Mouse (Mus musculus) hindbrain, postnatal 0 days (tissue): ENCODE results near the gene Kcng3. TPM values are rescaled to one million over a fixed set of nuclear protein-coding genes. Genes with fewer than 3 reads are reported as not detected.

Experiments used
- ATAC-seq: fragments of 200-750 bp; cut with Nextera tagmentation; 2 replicates; pipeline ENCODE4 v1.8.0; 2017; ENCODE audit warnings: mild to moderate bottlenecking, moderate TSS enrichment, moderate library complexity
- DNase-seq: peaks from one replicate; pipeline ENCODE4 v3.0.0-alpha.2; 2015; ENCODE audit warnings: low spot score
- H3K27ac ChIP-seq: fragments of 300-500 bp; sonication (generic); 2 replicates; pipeline ENCODE4 v1.5.1; 2014; ENCODE audit warnings: mild to moderate bottlenecking
- H3K27me3 ChIP-seq: fragments of 300-500 bp; sonication (generic); 2 replicates; pipeline ENCODE4 v1.6.1; 2014; ENCODE audit warnings: low read length, mixed read lengths; ENCODE audit not compliant: insufficient read depth
- H3K36me3 ChIP-seq: fragments of 300-500 bp; sonication (generic); 2 replicates; pipeline ENCODE4 v1.6.1; 2014; ENCODE audit warnings: low read length, mixed read lengths; ENCODE audit not compliant: insufficient read depth
- H3K4me1 ChIP-seq: fragments of 300-500 bp; sonication (generic); 2 replicates; pipeline ENCODE4 v1.6.1; 2014; ENCODE audit warnings: antibody characterized with exemption, low read length, mixed read lengths; ENCODE audit not compliant: insufficient read depth
- H3K4me2 ChIP-seq: fragments of 300-500 bp; sonication (generic); 2 replicates; pipeline ENCODE4 v1.6.1; 2014; ENCODE audit warnings: low read depth, mild to moderate bottlenecking, low read length, moderate library complexity, mixed read lengths
- H3K4me3 ChIP-seq: fragments of 300-500 bp; sonication (generic); 2 replicates; pipeline ENCODE4 v1.5.1; 2014; ENCODE audit warnings: low read length
- H3K9ac ChIP-seq: fragments of 300-500 bp; sonication (generic); replicated peaks from 2 replicates; pipeline ENCODE4 v1.6.1; 2014; ENCODE audit warnings: mild to moderate bottlenecking, low read length, moderate library complexity, mixed read lengths
- H3K9me3 ChIP-seq: fragments of 300-500 bp; sonication (generic); 2 replicates; pipeline ENCODE4 v1.6.1; 2016; ENCODE audit warnings: low read length, mixed read lengths
- CTCF ChIP-seq: IDR thresholded peaks from 2 replicates; pipeline ENCODE4 v1.5.1; 2016; ENCODE audit warnings: antibody characterized with exemption, control low read depth, low read depth
- WGBS: fragments of 180-500 bp; shearing (Covaris S2); extraction: QIAGEN DNeasy Blood & Tissue Kit; methylation state at CpG from one replicate; pipeline ENCODE4 v1.1.7; 2014; 5-methylcytosine and 5-hydroxymethylcytosine counted together
- polyA plus RNA-seq: library from polyadenylated mRNA; unstranded; fragments of >200 nt; fragmentation: Nextera tagmentation; extraction: Ambion mirVana; gene quantifications from 2 replicates; pipeline ENCODE4 v1.2.1, GENCODE M21; 2015
- total RNA-seq: library from RNA; depleted of rRNA; stranded (reverse); fragments of >200 nt; gene quantifications from 2 replicates; pipeline ENCODE4 v1.2.3, GENCODE M21; 2014; rRNA removed

Gene Kcng3
- total and polyA plus RNA-seq, 2 experiments from 2014 or later, result 0.06 to 2.2 TPM

DNA sequence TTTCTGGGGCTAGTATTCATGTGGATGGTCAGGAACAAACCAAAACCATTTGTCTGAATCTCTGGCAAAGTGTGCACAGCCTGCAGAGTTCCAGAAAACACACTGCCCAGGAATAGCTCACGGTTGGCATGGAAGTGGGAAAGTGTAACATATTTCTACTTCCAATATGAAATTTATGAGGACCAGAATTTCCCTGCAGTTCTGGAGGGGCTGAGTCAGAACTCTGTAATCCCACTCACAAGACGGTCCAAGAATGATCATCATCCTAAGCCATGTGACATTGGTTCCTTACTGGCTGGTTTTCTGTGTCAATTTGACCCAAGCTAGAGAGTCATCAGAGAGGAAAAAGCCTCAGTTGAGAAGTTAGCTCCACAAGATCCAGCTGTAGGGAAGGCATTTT is 89.3 kb downstream of the Kcng3 start:
- Histone ChIP-seq H3K4me2 (no peak overlapping the region), H3K4me3 (no peak overlapping the region), H3K9me3 (no peaks in the 10 kb centered on the region), H3K9ac (no peak overlapping the region), H3K4me1 (no peaks in the 10 kb centered on the region), H3K27ac (no peak overlapping the region), H3K27me3 (no peaks in the 10 kb centered on the region), H3K36me3 (no peaks in the 10 kb centered on the region)
- no peak for DNase-seq
- no peak for TF ChIP-seq CTCF
- ATAC-seq, result no peak
- WGBS, result 85% methylated on average over 2 of the region's 2 CpGs

DNA sequence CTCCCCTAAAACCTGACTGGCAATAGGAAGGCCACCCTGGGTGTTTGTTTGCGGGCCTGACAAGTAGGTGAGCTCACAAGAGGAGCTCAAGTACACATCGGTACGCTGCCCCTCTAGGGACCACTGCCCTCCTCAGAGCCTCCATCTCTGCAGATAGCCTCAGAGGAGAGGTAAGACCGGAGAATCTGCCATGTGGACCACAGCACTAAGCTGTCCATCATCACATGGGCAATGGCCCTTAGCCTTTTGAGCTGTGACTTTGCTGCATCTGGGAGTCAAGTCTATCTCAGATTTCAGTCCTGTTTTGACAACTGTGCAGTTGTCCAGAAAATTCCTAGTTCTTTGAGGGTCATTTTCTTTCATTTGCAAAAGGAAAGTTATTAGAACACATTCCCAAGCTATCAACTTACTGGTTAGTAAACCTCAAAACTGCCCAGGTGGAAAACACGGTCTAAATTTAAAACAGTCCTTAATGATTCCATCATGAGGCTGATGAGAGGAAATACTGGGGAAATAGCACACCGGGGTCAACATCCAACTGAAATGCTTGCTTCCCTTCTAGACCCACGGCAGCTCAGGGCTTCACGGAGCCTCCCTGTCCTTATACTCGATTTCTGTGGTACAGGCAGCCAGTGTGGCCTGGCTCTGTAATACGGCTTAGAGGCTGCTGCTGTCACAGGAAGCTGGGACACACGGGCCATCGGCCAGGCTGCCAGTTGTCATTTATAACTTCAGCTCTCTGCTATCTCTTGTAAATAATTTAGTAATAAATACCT is 92.2 kb downstream of the Kcng3 start:
- DNase-seq, result no peak
- ATAC-seq, result no peak
- no peaks in the 10 kb centered on the region for H3K27me3 ChIP-seq
- H3K27ac ChIP-seq, result no peak overlapping the region
- no peaks in the 10 kb centered on the region for H3K9me3 ChIP-seq
- no peak overlapping the region for H3K4me3 ChIP-seq
- no peaks in the 10 kb centered on the region for H3K36me3 ChIP-seq
- WGBS, result 72% methylated on average over 12 of the region's 12 CpGs
- H3K4me2 ChIP-seq, result no peak overlapping the region
- H3K9ac ChIP-seq, result no peak overlapping the region
- H3K4me1 ChIP-seq, result no peaks in the 10 kb centered on the region
- TF ChIP-seq CTCF, result no peak

DNA sequence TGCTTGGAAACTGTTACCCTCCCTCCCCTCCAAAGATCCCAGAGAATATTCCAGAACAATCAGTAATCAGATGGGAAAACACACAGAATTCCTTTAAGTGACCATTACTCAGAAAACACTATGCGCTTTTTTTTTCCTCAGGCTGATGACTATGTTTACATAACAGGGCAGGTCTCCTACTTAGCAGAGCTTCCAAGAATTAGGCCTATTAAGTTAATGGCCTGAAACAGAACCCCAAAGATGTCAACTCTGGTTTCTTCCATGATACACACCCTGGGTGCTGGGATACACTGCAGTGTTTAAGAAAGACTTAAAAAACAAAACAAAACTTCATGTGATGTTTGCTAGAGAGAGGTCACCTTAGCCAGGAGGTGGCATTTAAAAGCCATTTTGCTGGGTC is 93.0 kb downstream of the Kcng3 start:
- Histone ChIP-seq H3K36me3 (no peaks in the 10 kb centered on the region), H3K4me1 (no peaks in the 10 kb centered on the region), H3K4me3 (no peak overlapping the region), H3K4me2 (no peak overlapping the region), H3K27me3 (no peaks in the 10 kb centered on the region), H3K9ac (no peak overlapping the region), H3K9me3 (no peaks in the 10 kb centered on the region), H3K27ac (0 out of 2 replicates have a peak overlapping the region, but pooled peaks have one; percentile 29)
- 90% methylated on average over 1 of the region's 1 CpGs for WGBS
- no peak for ATAC-seq
- TF ChIP-seq CTCF, result no peak
- no peak for DNase-seq

DNA sequence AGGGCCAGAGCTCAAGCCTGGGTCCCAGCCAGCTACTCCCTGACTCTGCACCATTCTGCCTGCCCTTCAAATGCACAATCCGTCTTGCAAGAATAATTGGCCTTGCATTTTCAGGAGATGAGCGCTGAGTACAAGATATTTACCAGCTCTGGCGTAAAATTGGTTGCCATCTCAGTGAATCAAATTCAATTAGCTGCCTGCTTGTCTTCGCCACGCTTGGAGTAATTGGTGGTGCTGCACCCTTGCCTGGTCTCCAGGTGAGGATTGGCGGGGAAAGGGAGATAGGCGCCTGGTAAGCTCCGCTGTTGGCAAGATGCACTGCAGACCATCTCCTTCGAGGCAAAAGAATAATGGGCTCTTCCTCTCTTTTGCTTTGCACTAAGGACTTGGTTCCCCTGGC is 93.6 kb downstream of the Kcng3 start:
- Histone ChIP-seq H3K27me3 (no peaks in the 10 kb centered on the region), H3K27ac (peak overlapping the region; percentile 29; the same call in 1 of the 2 replicates), H3K36me3 (no peaks in the 10 kb centered on the region), H3K4me3 (no peak overlapping the region), H3K4me2 (no peak overlapping the region), H3K4me1 (no peaks in the 10 kb centered on the region), H3K9me3 (no peaks in the 10 kb centered on the region), H3K9ac (no peak overlapping the region)
- ATAC-seq (no peak), DNase-seq (no peak)
- WGBS, result 38% methylated on average over 9 of the region's 9 CpGs
- no peak for TF ChIP-seq CTCF

Other genes starting within 250 kb of the Kcng3 start
- gene Cox7a2l, start 114.6 kb downstream of the Kcng3 start, total RNA-seq, result 355 and 356 TPM in 2 replicates
- 235 and 242 TPM in 2 replicates for gene Cox7a2l, start 114.6 kb downstream of the Kcng3 start, polyA plus RNA-seq
- 31.7 and 58.5 TPM in 2 replicates for gene Mta3, start 74.3 kb upstream of the Kcng3 start, total RNA-seq
- gene Mta3, start 74.3 kb upstream of the Kcng3 start, polyA plus RNA-seq, result 33.0 and 36.8 TPM in 2 replicates
- gene Haao, start 216.1 kb upstream of the Kcng3 start, total RNA-seq, result 0.65 and 1.3 TPM in 2 replicates
- gene Haao, start 216.1 kb upstream of the Kcng3 start, polyA plus RNA-seq, result 0.28 and 0.76 TPM in 2 replicates